ENCODE assay signal across 13 mouse cellular contexts in genomic region chr14:61097974-61098625, GRCm38 (mm10). TPM values are rescaled to one million over a fixed set of nuclear protein-coding genes. Genes with fewer than 3 reads are reported as not detected.
DNase-seq lines count a peak whose midpoint lies in the region; TF ChIP-seq lines count a peak whose summit lies in the region.
"Had no signal": no experiment of that assay in that cellular context is flagged by ENCODE, and none has a peak within 500 bp of the region (broad histone marks: within the 10 kb centered on the region; RNA-seq: fewer than 3 reads in every experiment).

No protein-coding gene starts in this region.

- H3K27me3 ChIP-seq in cerebellum, adult 2 months (ENCODE audit: control insufficient read depth, insufficient read depth, low read length), result no peaks in the 10 kb centered on the region
- H3K27me3 ChIP-seq: midbrain, embryonic 12.5 days; stomach, embryonic 15.5 days had no signal

- DNase-seq in embryo, embryonic 11 days, result peak; percentile 13
- DNase-seq in embryo, embryonic 10 days (ENCODE audit: low spot score), result no peak
- peak; percentile 45 for DNase-seq in gastrocnemius, postnatal 25 days
- peak; percentile 26 to 38 for DNase-seq in heart, postnatal 14 days
- peak; percentile 78 for DNase-seq in lung, postnatal 10 days
- no peak for DNase-seq in layer of hippocampus, adult 9-11 months
- DNase-seq in cerebellum, adult 2 months, result no peak
- DNase-seq in testis, postnatal 14 days (ENCODE audit: low spot score), result no peak
- DNase-seq: right cerebral cortex, postnatal 14 days had no signal

- no peak overlapping the region for H3K4me3 ChIP-seq in cerebellum, adult 2 months (replicated peaks; ENCODE audit: insufficient read depth, low read depth, low read length)
- H3K4me3 ChIP-seq: forebrain, embryonic 10.5 days; midbrain, embryonic 12.5 days; stomach, embryonic 15.5 days had no signal

- TF ChIP-seq CTCF in cerebellum, adult 2 months (IDR thresholded peaks at IDR 0.05; ENCODE audit: borderline replicate concordance, insufficient read depth, low read depth, low read length), result no peak

- no peak overlapping the region for H3K27ac ChIP-seq in cerebellum, adult 2 months (ENCODE audit: insufficient read depth, low read length)
- H3K27ac ChIP-seq: forebrain, embryonic 10.5 days; midbrain, embryonic 12.5 days; stomach, embryonic 15.5 days had no signal

- intact Hi-C loops in heart, postnatal 14 days (cut with DNase I), result no loop called here

- H3K4me1 ChIP-seq in cerebellum, adult 2 months (ENCODE audit: control insufficient read depth, insufficient read depth, low read length), result no peaks in the 10 kb centered on the region
- H3K4me1 ChIP-seq: midbrain, embryonic 12.5 days; stomach, embryonic 15.5 days had no signal

- no peak for TF ChIP-seq POLR2A in cerebellum, adult 2 months (IDR thresholded peaks at IDR 0.05; ENCODE audit: borderline replicate concordance, insufficient read depth, low read length)

- 49% methylated on average over 12 of the region's 12 CpGs for WGBS in cerebellum, adult 2 months

RNA-seq across cellular contexts. Expression of gene Sacs, which starts 40.2 kb away (rescaled TPM):
- 10 to 100 TPM; 15.8 to 17.2 TPM for total RNA-seq in gastrocnemius, postnatal 25 days (2021)
- 10 to 100 TPM; 33.0 to 33.6 TPM for total RNA-seq in heart, postnatal 14 days (2021)
- polyA plus RNA-seq in cerebellum, adult 2 months (2012; rRNA removed), result 18.4 and 18.6 TPM in 2 replicates

RNA-seq across cellular contexts. Expression of gene Tnfrsf19, which starts 51.8 kb away (rescaled TPM):
- 1 to 10 TPM; 6.1 to 8.5 TPM for total RNA-seq in gastrocnemius, postnatal 25 days (2021)
- 1 to 10 TPM; 2.2 to 3.2 TPM for total RNA-seq in heart, postnatal 14 days (2021)
- polyA plus RNA-seq in cerebellum, adult 2 months (2012; rRNA removed), result 17.2 and 19.2 TPM in 2 replicates
- total RNA-seq: MEL had no signal

Comparison
In these comparisons a context has a peak if more than half of its experiments do, and no peak if none do; other contexts are left out.
1. DNase-seq: peak in embryo, embryonic 11 days (single experiment), gastrocnemius, postnatal 25 days (single experiment), heart, postnatal 14 days (2 of 2) and lung, postnatal 10 days (single experiment); none in embryo, embryonic 10 days (single experiment), layer of hippocampus, adult 9-11 months (single experiment), cerebellum, adult 2 months (0 of 2) and testis, postnatal 14 days (single experiment).